Mouse (Mus musculus) frontal cortex, postnatal 14 days (tissue): Measurements from ENCODE around the gene Gm11559.
"Not testable (repeated sequence)": the region's sequence is repeated elsewhere in the genome, so short reads cannot be mapped to it uniquely, and the experiment has no call there.

Experiments used
- DNase-seq, 2 experiments: peaks; one replicate each; pipeline ENCODE4 v3.0.0; 2022; ENCODE audit warnings: low spot score in 2 of 2

Gene Gm11559

DNA sequence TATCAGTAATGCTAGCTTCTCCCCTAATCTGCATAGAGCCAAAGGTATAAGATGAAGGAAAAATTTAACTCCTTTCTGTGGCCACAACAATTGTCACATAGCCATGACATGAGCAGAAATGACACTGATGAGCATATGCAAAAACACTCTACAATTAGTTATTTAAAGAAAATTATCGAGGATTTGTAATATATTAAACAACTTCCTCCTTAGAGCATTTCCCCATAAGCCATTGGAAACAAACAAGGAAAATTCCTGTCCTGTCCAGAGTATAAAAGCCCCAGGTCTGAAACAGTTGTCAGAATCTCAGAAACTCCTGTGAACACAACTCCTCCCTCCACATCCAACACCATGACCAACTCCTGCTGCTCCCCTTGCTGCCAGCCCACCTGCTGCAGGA lies at the start of gene Gm11559:
TSS of gene Gm11559 (plus strand) at position 301 of the 400 bp plus-strand sequence.
- not testable (repeated sequence) for DNase-seq

DNA sequence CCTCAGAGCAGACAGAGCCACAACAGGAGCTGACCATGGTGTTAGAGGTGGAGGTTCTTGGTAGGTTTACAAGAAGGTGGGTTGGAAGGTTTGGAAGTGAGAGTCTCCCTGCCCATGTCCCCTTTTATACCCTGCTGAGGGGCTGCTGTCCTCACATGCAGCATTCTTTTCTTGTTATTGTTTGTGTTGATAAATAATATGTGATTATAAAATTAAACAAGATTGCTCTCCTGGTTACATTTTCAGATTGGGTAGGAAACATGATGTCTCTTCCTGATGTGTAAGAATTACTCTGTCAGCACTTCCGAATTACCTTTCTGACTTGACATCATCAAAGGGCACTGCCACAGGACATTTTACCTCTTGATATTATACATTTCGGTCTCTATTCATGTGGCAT lies 48.7 kb upstream of the Gm11559 start, which contains the start of gene Gm11564:
TSS of gene Gm11564 (minus strand) at position 101 of the 400 bp plus-strand sequence.
- not testable (repeated sequence) for DNase-seq

DNA sequence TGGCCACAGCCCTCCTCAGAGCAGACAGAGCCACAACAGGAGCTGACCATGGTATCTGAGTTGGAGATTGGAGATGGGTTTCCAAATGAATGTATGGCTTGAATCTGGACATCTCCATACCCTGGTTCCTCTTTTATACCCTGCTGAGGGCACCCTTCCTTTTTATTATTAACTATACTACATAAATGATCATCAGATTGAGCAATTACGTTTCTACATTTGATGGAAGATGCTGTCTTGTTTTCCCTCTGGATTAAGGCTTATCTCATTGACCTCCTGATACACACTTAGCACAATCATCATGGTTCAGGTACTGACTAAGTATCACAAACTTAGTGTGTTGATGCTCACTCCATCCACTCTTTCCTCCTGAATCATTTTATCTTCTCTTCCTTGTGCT lies 26.3 kb upstream of the Gm11559 start, which contains the start of gene 2300003K06Rik:
TSS of gene 2300003K06Rik (minus strand) at position 101 of the 400 bp plus-strand sequence.
- no peak for DNase-seq

DNA sequence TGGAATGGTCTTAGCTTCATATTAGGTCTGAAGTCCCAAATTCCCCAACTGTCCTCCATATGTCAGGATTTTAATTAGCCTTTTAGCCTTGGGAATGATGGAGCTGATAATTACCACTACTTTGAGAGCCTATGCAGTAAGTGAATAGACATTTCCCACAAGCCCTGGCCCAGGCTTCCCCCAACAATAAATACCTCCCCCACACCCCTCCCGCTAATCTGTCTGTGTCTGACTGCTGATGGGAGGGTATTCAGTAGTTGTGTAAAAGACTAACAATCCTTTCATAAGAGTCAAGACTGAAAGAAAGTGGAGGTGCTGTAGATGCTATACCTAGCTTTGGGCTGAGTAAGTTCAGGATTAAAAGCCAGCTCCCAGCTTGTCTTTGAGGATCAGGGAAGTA lies 22.1 kb upstream of the Gm11559 start:
- DNase-seq = no peak

DNA sequence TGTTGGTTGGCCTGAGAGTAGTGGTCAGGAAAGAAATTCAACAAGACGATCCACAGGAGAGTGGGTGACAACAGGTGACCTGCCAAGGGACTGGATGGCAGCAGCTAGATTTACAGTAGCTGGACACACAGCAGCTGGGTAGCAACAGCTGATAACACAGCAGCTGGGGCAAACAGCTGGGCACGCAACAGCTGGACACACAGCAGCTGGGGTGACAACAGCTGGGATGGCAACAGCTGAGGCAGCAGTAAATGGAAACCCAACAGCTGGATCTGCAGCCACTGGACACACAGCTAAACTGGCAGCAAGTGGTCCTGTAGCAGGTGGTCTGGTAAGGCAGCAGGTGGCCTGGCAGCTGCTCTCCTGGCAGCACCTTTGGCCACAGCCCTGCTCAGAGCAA lies 17.5 kb upstream of the Gm11559 start:
- no peak for DNase-seq

DNA sequence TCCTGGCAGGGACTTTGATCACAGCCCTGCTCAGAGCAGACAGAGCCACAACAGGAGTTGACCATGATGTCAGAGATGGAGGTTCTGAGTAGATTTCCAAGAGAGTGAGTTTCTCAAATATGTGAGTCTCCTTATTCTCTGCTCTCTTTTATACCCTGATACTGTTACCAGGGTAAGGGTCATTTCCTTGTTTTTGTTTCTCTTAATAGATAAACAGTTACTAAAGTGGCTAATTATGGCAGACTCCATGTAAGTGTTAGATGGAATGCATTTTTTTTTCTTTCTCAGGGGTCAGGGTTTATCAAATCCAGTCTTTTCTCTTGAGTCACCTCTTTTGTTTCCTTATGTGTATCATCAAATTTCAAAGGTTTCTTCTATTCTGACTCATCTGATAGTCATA lies 12.8 kb upstream of the Gm11559 start, which contains the start of gene Krtap4-16:
TSS of gene Krtap4-16 (minus strand) at position 101 of the 400 bp plus-strand sequence.
- DNase-seq = no peak

DNA sequence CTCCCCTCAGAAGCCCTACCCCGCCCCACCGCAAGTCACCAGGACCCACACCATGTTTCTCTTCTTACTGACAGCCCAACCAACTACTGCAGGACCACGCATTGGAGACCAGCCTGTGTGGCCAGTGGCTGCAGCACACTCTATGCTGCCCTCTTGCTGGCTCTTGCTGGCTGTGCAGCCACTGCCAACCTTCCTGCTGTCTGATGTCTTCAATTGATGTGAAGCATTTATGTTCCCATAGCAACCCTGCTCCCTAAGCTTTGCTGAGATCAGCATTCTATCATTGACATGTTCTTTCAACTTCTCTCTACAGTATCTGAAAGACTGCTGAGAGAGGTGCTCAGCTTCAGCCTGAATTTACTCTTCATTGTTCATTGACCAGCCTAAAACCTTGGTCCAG lies 10.2 kb upstream of the Gm11559 start:
- DNase-seq = no peak

DNA sequence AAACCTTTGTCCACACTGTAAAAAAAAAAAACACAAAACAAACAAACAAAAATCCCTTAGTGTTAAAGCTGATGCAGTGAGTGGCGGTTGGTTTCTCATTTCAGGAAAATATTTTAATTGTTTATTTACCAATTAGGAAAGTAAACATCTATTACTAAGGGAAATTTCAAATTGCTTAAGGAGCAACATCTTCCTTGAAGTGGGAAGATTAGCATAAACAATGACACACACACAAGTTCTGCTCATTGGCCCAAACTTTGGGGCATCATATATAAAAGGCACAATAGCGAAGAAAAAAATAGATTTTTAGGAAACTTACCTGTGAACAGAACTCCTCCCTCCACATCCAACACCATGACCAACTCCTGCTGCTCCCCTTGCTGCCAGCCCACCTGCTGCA lies 6.7 kb upstream of the Gm11559 start, which contains the start of gene Gm11568:
TSS of gene Gm11568 (plus strand) at position 301 of the 400 bp plus-strand sequence.
- DNase-seq = no peak

DNA sequence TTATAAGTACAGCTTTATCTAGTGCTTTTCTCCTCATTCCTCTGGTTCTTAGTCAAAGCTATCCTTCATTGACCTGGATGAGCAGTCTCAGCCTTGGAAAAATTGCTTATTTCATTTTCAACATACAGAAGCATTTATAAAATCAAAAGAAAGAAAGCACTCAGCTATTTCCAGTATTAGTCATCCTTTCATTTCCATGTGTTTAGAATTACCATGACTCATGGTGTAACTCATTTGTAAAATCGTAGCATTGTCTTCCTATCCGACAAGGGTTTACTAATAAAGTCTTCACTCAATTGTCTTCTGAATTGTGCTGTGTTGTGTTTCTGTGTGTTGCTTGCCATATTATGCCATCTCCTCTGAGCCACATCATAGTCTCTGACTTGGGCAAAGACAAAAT lies 5.5 kb upstream of the Gm11559 start:
- DNase-seq = no peak

DNA sequence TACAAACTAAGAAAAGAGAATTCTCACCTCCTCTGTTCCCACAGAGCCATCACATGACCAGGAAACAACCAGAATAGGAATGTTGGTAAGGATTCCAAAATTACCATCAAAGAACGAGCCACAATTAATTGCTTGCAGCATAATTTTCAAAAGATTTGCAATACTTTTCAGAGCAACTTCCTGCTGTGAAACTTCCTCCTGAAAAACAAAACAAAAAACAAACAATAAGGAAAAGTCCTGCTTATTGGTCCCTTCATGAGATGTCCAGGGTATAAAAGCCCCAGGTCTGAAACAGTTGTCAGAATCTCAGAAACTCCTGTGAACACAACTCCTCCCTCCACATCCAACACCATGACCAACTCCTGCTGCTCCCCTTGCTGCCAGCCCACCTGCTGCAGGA lies 8.8 kb downstream of the Gm11559 start, which contains the start of gene Krtap9-1:
TSS of gene Krtap9-1 (plus strand) at position 301 of the 400 bp plus-strand sequence.
- not testable (repeated sequence) for DNase-seq

DNA sequence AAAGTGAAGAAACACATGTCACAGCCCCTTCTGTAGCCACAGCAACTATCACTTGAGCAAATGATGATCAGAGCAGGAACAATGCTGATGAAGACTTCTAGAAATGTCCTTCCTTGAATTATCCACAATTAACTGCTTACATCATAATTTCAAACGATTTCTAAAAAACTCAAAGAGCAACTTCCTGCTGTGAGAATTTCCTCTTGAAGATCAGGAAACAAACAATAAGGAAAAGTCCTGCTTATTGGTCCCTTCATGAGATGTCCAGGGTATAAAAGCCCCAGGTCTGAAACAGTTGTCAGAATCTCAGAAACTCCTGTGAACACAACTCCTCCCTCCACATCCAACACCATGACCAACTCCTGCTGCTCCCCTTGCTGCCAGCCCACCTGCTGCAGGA lies 14.6 kb downstream of the Gm11559 start, which contains the start of gene Gm11567:
TSS of gene Gm11567 (plus strand) at position 301 of the 400 bp plus-strand sequence.
- not testable (repeated sequence) for DNase-seq

DNA sequence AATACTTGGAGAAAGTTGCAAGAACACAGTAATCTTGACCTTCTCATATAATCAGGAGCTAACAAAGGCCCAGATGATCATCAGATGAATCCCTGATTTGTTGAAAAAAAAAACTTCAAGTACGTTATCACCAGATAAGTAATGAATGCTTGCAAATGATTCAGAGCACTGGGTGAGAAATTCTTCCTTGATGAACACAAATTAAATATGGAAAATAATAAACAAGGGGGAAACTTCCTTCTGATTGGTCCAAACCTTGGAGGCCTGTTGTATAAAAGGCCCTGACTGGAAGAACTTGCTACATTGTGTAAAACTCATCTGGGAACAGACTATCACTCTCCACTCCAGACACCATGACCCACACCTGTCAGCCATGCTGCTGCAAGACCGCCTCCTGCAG lies 43.3 kb downstream of the Gm11559 start, which contains the start of gene Krtap31-1:
TSS of gene Krtap31-1 (plus strand) at position 301 of the 400 bp plus-strand sequence.
- no peak for DNase-seq

DNA sequence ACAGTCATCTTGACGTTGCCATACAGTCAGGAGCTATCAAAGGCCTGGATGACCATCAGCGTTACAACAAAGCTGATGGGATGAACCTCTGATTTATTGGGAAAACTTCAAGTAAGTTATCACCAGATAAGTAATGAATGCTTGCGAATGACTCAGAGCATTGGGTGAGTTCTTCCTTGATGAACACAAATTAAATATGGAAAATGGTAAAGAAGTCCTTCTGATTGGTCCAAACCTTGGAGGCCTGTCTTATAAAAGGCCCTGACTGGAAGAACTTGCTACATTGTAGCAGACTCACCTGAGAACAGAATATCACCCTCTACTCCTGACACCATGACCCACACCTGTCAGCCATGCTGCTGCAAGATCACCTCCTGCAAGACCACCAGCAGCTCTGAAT lies 50.2 kb downstream of the Gm11559 start, which contains the start of gene Gm11565:
TSS of gene Gm11565 (plus strand) at position 301 of the 400 bp plus-strand sequence.
- DNase-seq = no peak
